Mouse (Mus musculus) thymus, adult 18-20 months (tissue): ENCODE data around the gene Gm11239.
"Not testable (repeated sequence)": the region's sequence is repeated elsewhere in the genome, so short reads cannot be mapped to it uniquely, and the experiment has no call there.

ENCODE experiments used
- DNase-seq, 2 experiments: peaks; one replicate each; pipeline ENCODE4 v3.0.0; 2022; ENCODE audit warnings: mixed read lengths in 2 of 2

Gm11239 gene

GRCm38 (mm10) chr4:73668054-73668453 is at the start of gene Gm11239:
Gm11239 (plus strand) TSS chr4:73668354.
- not testable (repeated sequence) for DNase-seq

GRCm38 (mm10) chr4:73622684-73623083 is 45.5 kb upstream of the Gm11239 start, which contains the start of gene Gm11237:
Gm11237 (plus strand) TSS chr4:73622984.
- not testable (repeated sequence) for DNase-seq

- not testable (repeated sequence) for DNase-seq
These were observed 30.3 kb upstream of the Gm11239 start, which contains the start of gene Gm11236 for GRCm38 (mm10) chr4:73637821-73638220. Gm11236 (plus strand) TSS chr4:73638121.

- DNase-seq = not testable (repeated sequence)
These were observed 6.3 kb upstream of the Gm11239 start for GRCm38 (mm10) chr4:73661864-73662263.

- DNase-seq = not testable (repeated sequence)
These were observed 15.1 kb downstream of the Gm11239 start, which contains the start of gene Gm428 for GRCm38 (mm10) chr4:73683216-73683615. Gm428 (plus strand) TSS chr4:73683516.

- no peak for DNase-seq
These were observed 50.6 kb downstream of the Gm11239 start for GRCm38 (mm10) chr4:73718761-73719160.

- no peak for DNase-seq
These were observed 51.7 kb downstream of the Gm11239 start for GRCm38 (mm10) chr4:73719819-73720218.
